Mouse (Mus musculus) olfactory bulb, adult 2 months (tissue): ENCODE measurements around the gene Olfr73. TPM values are rescaled to one million over a fixed set of nuclear protein-coding genes. Genes with fewer than 3 reads are reported as not detected.
"Not testable (repeated sequence)": the region's sequence is repeated elsewhere in the genome, so short reads cannot be mapped to it uniquely, and the experiment has no call there.

Experiments used
- H3K27ac ChIP-seq: fragments of 200-500 bp; 2 replicates; pipeline ENCODE4 v1.5.1; 2012; ENCODE audit warnings: low read depth, low read length; ENCODE audit not compliant: insufficient read depth
- H3K4me1 ChIP-seq: fragments of 200-500 bp; 2 replicates; pipeline ENCODE4 v1.6.1; 2012; ENCODE audit warnings: low read length; ENCODE audit not compliant: control insufficient read depth, insufficient read depth
- H3K4me3 ChIP-seq: fragments of 200-500 bp; 2 replicates; pipeline ENCODE4 v1.5.1; 2012; ENCODE audit warnings: mild to moderate bottlenecking, low read depth, low read length, moderate library complexity; ENCODE audit not compliant: insufficient read depth
- CTCF ChIP-seq: fragments of 200-500 bp; IDR thresholded peaks from 2 replicates; pipeline ENCODE4 v1.5.1; 2012; ENCODE audit warnings: low read depth, mild to moderate bottlenecking, low read length, moderate library complexity; ENCODE audit not compliant: insufficient read depth
- POLR2A ChIP-seq: fragments of 200-500 bp; IDR thresholded peaks from 2 replicates; pipeline ENCODE4 v1.6.1; 2012; ENCODE audit warnings: mild to moderate bottlenecking, low read depth, low read length, moderate library complexity; ENCODE audit not compliant: insufficient read depth
- WGBS: fragments of 180-500 bp; shearing (Covaris S2); methylation state at CpG from one replicate; pipeline ENCODE4 v1.1.7; 2018; 5-methylcytosine and 5-hydroxymethylcytosine counted together
- polyA plus RNA-seq: library from polyadenylated mRNA; stranded (reverse); fragments of >200 nt; gene quantifications from 2 replicates; pipeline ENCODE4 v1.2.4, GENCODE M21; 2012; ENCODE audit warnings: low replicate concordance; ENCODE audit not compliant: missing spikeins, insufficient read depth, insufficient read length

The Olfr73 gene
- polyA plus RNA-seq = not detected in 2 replicates

DNA sequence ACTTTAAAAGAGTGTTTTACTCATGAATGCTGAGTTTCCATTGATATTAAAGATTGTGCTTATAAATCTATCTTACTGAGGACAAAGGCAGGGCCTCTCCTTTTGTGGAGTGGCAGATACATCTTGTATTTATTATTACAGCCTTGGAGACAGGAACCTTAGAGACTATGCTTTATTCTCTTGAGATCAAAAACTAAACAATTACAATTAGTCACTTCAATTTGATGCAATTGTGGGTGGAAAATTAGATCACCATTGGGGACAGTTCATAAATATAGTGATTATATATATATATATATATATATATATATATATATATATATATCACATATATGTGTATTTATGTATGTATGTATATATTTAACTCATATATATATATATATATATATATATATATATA is at the start of gene Olfr73:
Gene Olfr73 (minus strand): TSS at position 101 of the 400 bp plus-strand sequence.
- Histone ChIP-seq H3K4me1 (no peaks in the 10 kb centered on the region), H3K4me3 (no peak within 1 kb of the TSS), H3K27ac (no peak within 1 kb of the TSS)
- TF ChIP-seq CTCF (no peak), POLR2A (no peak)

DNA sequence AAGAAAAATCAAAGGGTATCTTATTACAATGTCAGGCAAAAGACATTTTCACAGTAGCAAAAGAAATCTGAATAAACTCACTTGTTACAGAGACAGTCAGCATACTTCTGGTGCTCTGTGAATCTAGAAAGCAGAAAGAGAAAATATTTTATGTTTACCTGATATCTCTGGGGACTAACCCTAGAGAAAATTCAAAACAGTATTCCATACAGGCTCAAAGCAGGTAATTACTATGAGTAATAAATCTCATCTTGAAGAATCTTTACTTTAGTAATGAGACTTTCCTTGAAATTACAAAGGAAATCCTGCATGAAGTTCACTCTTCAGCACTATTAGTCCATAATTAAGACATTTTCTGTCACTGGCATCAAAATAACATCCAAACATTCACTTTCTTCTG is 34.2 kb upstream of the Olfr73 start, which contains the start of gene Olfr1163:
Gene Olfr1163 (minus strand): TSS at position 101 of the 400 bp plus-strand sequence.
- H3K4me1 ChIP-seq = no peaks in the 10 kb centered on the region
- TF ChIP-seq CTCF = no peak

GRCm38 (mm10) chr2:88063587-88063986 is 26.1 kb upstream of the Olfr73 start:
- Histone ChIP-seq H3K27ac (no peak overlapping the region), H3K4me3 (no peak overlapping the region), H3K4me1 (no peaks in the 10 kb centered on the region)
- 72% methylated on average over 2 of the region's 2 CpGs for WGBS
- TF ChIP-seq POLR2A = no peak
- TF ChIP-seq CTCF = no peak

More for the DNA sequence above, 34.2 kb upstream of the Olfr73 start, which contains the start of gene Olfr1163:
- H3K27ac ChIP-seq = no peak within 1 kb of the TSS
- no peak within 1 kb of the TSS for H3K4me3 ChIP-seq

GRCm38 (mm10) chr2:88051029-88051428 is 13.5 kb upstream of the Olfr73 start, which contains the start of gene Olfr1162:
Olfr1162 (minus strand) TSS chr2:88051129.
- Histone ChIP-seq H3K4me1 (no peaks in the 10 kb centered on the region), H3K27ac (no peak within 1 kb of the TSS), H3K4me3 (no peak within 1 kb of the TSS)
- 84% methylated on average over 1 of the region's 1 CpGs for WGBS
- TF ChIP-seq CTCF = no peak
- TF ChIP-seq POLR2A = no peak

DNA sequence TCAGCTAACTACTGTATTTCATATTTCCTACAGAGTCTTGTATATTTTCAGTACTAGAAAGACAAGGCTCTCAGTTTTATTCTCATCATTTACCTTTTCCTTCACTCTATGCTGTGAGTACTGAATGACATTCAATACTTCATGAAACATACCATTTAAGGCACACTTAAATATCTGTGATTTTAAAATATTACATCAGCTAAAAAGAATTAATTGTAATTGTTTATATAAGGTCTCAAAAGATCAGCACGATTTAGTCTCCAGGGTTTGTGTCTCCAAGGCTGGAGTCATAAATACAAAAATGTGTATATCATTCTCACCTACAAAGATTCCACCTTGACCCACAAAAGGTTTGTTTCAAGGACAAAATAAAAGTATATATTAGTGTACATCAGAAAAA is 15.0 kb downstream of the Olfr73 start, which contains the start of gene Olfr1161:
Gene Olfr1161 (plus strand): TSS at position 301 of the 400 bp plus-strand sequence.
- WGBS = 91% methylated on average over 1 of the region's 1 CpGs

GRCm38 (mm10) chr2:88007515-88008318 is 29.8 kb downstream of the Olfr73 start, which contains the start of gene Olfr1160:
Olfr1160 (minus strand) TSS chr2:88008268.
- no peak within 1 kb of the TSS for H3K27ac ChIP-seq
- TF ChIP-seq POLR2A = no peak
- no peak for TF ChIP-seq CTCF
- no peak within 1 kb of the TSS for H3K4me3 ChIP-seq

More for the DNA sequence above, 15.0 kb downstream of the Olfr73 start, which contains the start of gene Olfr1161:
- H3K4me3 ChIP-seq, H3K4me1 ChIP-seq, H3K27ac ChIP-seq: not testable (repeated sequence)

GRCm38 (mm10) chr2:87989813-87990212 is 47.7 kb downstream of the Olfr73 start, which contains the start of gene Olfr1158:
Olfr1158 (plus strand) TSS chr2:87990113.
- Histone ChIP-seq H3K27ac (no peak within 1 kb of the TSS), H3K4me3 (no peak within 1 kb of the TSS), H3K4me1 (no peaks in the 10 kb centered on the region)
- TF ChIP-seq CTCF (no peak), POLR2A (no peak)

More at GRCm38 (mm10) chr2:88007515-88008318, 29.8 kb downstream of the Olfr73 start, which contains the start of gene Olfr1160:
- H3K4me1 ChIP-seq = no peaks in the 10 kb centered on the region

Other genes starting within 250 kb of the Olfr73 start
- not detected in 2 replicates for gene Olfr1143, start 237.1 kb downstream of the Olfr73 start, polyA plus RNA-seq
- gene Olfr1145, start 227.9 kb downstream of the Olfr73 start, polyA plus RNA-seq = not detected in 2 replicates
- gene Olfr1148, start 207.2 kb downstream of the Olfr73 start, polyA plus RNA-seq = not detected in 2 replicates
- gene Olfr1150-ps1, start 193.7 kb downstream of the Olfr73 start, polyA plus RNA-seq = not detected in 2 replicates
- gene Olfr1151, start 181.8 kb downstream of the Olfr73 start, polyA plus RNA-seq = not detected in 2 replicates
- gene Olfr1152, start 171.2 kb downstream of the Olfr73 start, polyA plus RNA-seq = not detected in 2 replicates
- gene Olfr1153, start 142.7 kb downstream of the Olfr73 start, polyA plus RNA-seq = not detected in 2 replicates
- not detected in 2 replicates for gene Olfr1154, start 132.5 kb downstream of the Olfr73 start, polyA plus RNA-seq
- gene Olfr1155, start 92.6 kb downstream of the Olfr73 start, polyA plus RNA-seq = not detected in 2 replicates
- not detected in 2 replicates for gene Olfr1156, start 84.6 kb downstream of the Olfr73 start, polyA plus RNA-seq
- not detected in 2 replicates for gene Olfr1157, start 69.4 kb downstream of the Olfr73 start, polyA plus RNA-seq
- not detected in 2 replicates for gene Olfr74, start 63.0 kb downstream of the Olfr73 start, polyA plus RNA-seq
- not detected in 2 replicates for gene Olfr1158, start 47.6 kb downstream of the Olfr73 start, polyA plus RNA-seq
- gene Olfr1160, start 29.4 kb downstream of the Olfr73 start, polyA plus RNA-seq = not detected in 2 replicates
- gene Olfr1161, start 14.9 kb downstream of the Olfr73 start, polyA plus RNA-seq = not detected in 2 replicates
- gene Olfr1162, start 13.4 kb upstream of the Olfr73 start, polyA plus RNA-seq = not detected in 2 replicates
- not detected in 2 replicates for gene Olfr1163, start 34.1 kb upstream of the Olfr73 start, polyA plus RNA-seq
- not detected in 2 replicates for gene Olfr1164, start 56.3 kb upstream of the Olfr73 start, polyA plus RNA-seq
- not detected in 2 replicates for gene Olfr1166, start 90.6 kb upstream of the Olfr73 start, polyA plus RNA-seq
- not detected in 2 replicates for gene Olfr1167, start 117.5 kb upstream of the Olfr73 start, polyA plus RNA-seq
- gene Olfr1168, start 144.2 kb upstream of the Olfr73 start, polyA plus RNA-seq = not detected in 2 replicates
- gene Olfr1170, start 190.6 kb upstream of the Olfr73 start, polyA plus RNA-seq = not detected in 2 replicates
- not detected in 2 replicates for gene Olfr1173, start 242.2 kb upstream of the Olfr73 start, polyA plus RNA-seq